16 mouse cellular contexts compared by ENCODE assay signal in the genomic region with DNA sequence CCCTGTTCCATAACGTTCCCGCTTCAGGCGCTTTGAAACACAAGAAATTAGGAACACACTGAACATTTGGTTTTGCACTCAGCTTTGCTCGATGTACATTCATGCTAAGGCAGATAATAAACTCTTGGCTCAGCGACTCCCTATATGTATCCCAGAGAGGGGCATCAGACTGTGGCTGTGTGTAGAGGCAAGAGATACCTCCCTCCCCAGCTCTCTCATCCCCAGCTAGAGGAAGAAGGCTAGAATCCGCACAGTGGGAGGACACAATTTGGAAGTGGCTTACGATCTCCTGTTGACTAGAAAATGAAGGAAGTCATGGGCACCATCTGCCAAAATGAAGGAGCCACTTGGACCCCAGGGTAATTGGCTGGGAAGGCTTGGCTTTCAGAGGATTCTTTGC.
"Had no signal": no experiment of that assay in that cellular context is flagged by ENCODE, and none has a peak within 500 bp of the region (broad histone marks: within the 10 kb centered on the region; RNA-seq: fewer than 3 reads in every experiment).

No protein-coding gene starts in this region.

- DNase-seq: kidney, adult 2 months; kidney, postnatal 25 days; layer of hippocampus, postnatal 36 days; liver, embryonic 13.5 days; lung, adult 2 months; lung, postnatal 14 days; lung, postnatal 4 days; thymus, adult 18-20 months; thymus, postnatal 4 days had no signal

- H3K36me3 ChIP-seq: limb, embryonic 12.5 days; liver, embryonic 13.5 days; midbrain, embryonic 12.5 days; neural tube, embryonic 13.5 days had no signal

- ATAC-seq: intestine, postnatal 0 days had no signal

- H3K9ac ChIP-seq: limb, embryonic 12.5 days; liver, embryonic 13.5 days; midbrain, embryonic 12.5 days; neural tube, embryonic 13.5 days had no signal

- H3K4me1 ChIP-seq: liver, embryonic 13.5 days; midbrain, embryonic 12.5 days; neural tube, embryonic 13.5 days had no signal

- H3K9me3 ChIP-seq: limb, embryonic 12.5 days; liver, embryonic 13.5 days; midbrain, embryonic 12.5 days; neural tube, embryonic 13.5 days had no signal

- H3K27ac ChIP-seq: kidney, postnatal 0 days; layer of hippocampus, adult 2 months; left cerebral cortex, adult 2 months; limb, embryonic 12.5 days; liver, embryonic 13.5 days; midbrain, embryonic 12.5 days; neural tube, embryonic 13.5 days had no signal

- H3K27me3 ChIP-seq: limb, embryonic 12.5 days; liver, embryonic 13.5 days; midbrain, embryonic 12.5 days; neural tube, embryonic 13.5 days had no signal

- H3K4me3 ChIP-seq: layer of hippocampus, adult 2 months; left cerebral cortex, adult 2 months; limb, embryonic 12.5 days; liver, embryonic 13.5 days; midbrain, embryonic 12.5 days; neural tube, embryonic 13.5 days had no signal

- H3K4me2 ChIP-seq: limb, embryonic 12.5 days; liver, embryonic 13.5 days; midbrain, embryonic 12.5 days; neural tube, embryonic 13.5 days had no signal
